Mouse (Mus musculus): Measurements from ENCODE around the gene Ndufb4. TPM values are rescaled to one million over a fixed set of nuclear protein-coding genes. Genes with fewer than 3 reads are reported as not detected.
"Not testable (repeated sequence)": the region's sequence is repeated elsewhere in the genome, so short reads cannot be mapped to it uniquely, and the experiment has no call there.

Gene Ndufb4
- polyA plus RNA-seq, 1 experiment: 131 TPM

DNA sequence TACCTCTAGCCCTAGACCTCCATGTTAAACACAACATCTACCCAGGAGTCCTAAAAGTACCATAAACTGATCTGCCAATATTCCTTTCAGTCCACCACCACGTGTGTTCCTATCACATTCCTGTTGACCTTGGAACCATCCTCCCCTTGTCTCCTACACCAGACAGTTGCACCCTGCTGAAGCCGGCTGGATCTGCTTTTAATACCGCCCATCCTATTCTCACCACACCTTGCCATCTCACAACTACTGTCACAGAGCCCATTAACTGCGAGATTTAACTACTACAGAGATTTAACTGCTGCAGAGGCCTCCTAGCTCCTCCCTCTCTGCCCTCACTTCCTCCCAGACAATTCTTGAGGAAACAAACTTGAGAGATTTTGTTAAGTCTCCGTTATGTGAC, 2.8 kb downstream of the Ndufb4 start:
- H3K27me3 ChIP-seq (replicated peaks; ENCODE audit: control insufficient read depth, insufficient read depth, low read length): no peaks in the 10 kb centered on the region
- H3K4me1 ChIP-seq (ENCODE audit: control insufficient read depth, insufficient read depth, low read length): peaks cover 44% of the 10 kb centered on the region
- H3K27ac ChIP-seq (ENCODE audit: insufficient read depth, low read depth, low read length): peak overlapping the region; percentile 5
- no peak overlapping the region for H3K4me3 ChIP-seq (ENCODE audit: insufficient read depth, low read depth, low read length)
- TF ChIP-seq POLR2A (IDR thresholded peaks at IDR 0.05; ENCODE audit: low read depth, low read length) (no peak), CTCF (conservative IDR thresholded peaks at IDR 0.05; ENCODE audit: insufficient read depth, insufficient read length, low read depth, low read length) (no peak)
- 23% methylated on average over 5 of the region's 5 CpGs for WGBS
- DNase-seq: peak; percentile 60
- peaks cover 7% of the 10 kb centered on the region for H3K36me3 ChIP-seq (ENCODE audit: control insufficient read depth, insufficient read depth, low read length)

DNA sequence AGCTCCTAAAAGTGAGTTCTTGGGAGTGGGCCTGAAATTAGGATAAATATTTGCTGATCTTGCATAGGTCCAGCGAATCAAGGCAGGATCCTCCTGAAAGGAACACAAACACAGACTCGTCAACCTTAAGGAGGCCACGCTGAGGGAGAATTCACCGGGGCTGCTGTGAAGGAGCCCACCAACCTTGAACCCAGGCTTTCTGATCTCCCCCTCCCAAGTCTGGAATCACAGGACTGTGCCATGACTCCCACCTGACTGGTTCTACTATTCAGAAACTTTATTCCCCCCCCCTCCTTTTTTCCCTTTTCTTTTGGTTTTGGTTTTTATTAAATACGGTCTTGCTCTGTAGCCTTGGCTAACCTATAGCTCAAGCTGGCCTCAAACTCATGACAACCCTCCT, 5.2 kb downstream of the Ndufb4 start:
- WGBS: 72% methylated on average over 5 of the region's 5 CpGs
- H3K4me1 ChIP-seq (ENCODE audit: control insufficient read depth, insufficient read depth, low read length): peaks cover 40% of the 10 kb centered on the region
- DNase-seq: no peak

DNA sequence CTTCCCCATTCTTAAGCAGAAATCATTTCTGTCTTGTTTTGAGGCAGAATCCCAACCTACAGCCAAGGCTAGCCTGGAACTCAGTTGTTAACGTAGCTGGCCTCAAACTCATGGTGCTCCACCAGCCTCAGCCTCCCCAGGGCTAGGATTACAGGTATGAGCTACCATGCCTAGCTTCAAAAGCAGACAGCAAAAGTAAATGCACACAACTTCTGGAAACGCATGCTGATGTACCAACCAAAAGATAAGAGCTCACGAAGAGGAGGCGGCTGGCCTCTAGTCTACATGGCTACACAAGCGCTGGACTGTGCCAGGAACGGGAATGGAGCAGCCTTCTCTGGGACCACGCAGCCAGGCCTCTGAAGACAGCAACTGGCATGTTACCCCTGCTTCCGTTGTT, 6.3 kb downstream of the Ndufb4 start:
- 86% methylated on average over 8 of the region's 8 CpGs for WGBS
- H3K4me3 ChIP-seq (ENCODE audit: insufficient read depth, low read depth, low read length): no peak overlapping the region
- TF ChIP-seq POLR2A (IDR thresholded peaks at IDR 0.05; ENCODE audit: low read depth, low read length) (no peak), CTCF (conservative IDR thresholded peaks at IDR 0.05; ENCODE audit: insufficient read depth, insufficient read length, low read depth, low read length) (no peak)
- H3K36me3 ChIP-seq (ENCODE audit: control insufficient read depth, insufficient read depth, low read length): peaks cover 10% of the 10 kb centered on the region
- H3K27ac ChIP-seq (ENCODE audit: insufficient read depth, low read depth, low read length): peak overlapping the region; percentile 41
- DNase-seq: no peak
- H3K27me3 ChIP-seq (replicated peaks; ENCODE audit: control insufficient read depth, insufficient read depth, low read length): no peaks in the 10 kb centered on the region
- peaks cover 40% of the 10 kb centered on the region for H3K4me1 ChIP-seq (ENCODE audit: control insufficient read depth, insufficient read depth, low read length)

More for the DNA sequence above, 5.2 kb downstream of the Ndufb4 start:
- H3K4me3 ChIP-seq (ENCODE audit: insufficient read depth, low read depth, low read length): no peak overlapping the region
- peaks cover 10% of the 10 kb centered on the region for H3K36me3 ChIP-seq (ENCODE audit: control insufficient read depth, insufficient read depth, low read length)
- TF ChIP-seq CTCF (conservative IDR thresholded peaks at IDR 0.05; ENCODE audit: insufficient read depth, insufficient read length, low read depth, low read length): no peak
- TF ChIP-seq POLR2A (IDR thresholded peaks at IDR 0.05; ENCODE audit: low read depth, low read length): no peak
- H3K27ac ChIP-seq (ENCODE audit: insufficient read depth, low read depth, low read length): no peak overlapping the region
- H3K27me3 ChIP-seq (replicated peaks; ENCODE audit: control insufficient read depth, insufficient read depth, low read length): no peaks in the 10 kb centered on the region

DNA sequence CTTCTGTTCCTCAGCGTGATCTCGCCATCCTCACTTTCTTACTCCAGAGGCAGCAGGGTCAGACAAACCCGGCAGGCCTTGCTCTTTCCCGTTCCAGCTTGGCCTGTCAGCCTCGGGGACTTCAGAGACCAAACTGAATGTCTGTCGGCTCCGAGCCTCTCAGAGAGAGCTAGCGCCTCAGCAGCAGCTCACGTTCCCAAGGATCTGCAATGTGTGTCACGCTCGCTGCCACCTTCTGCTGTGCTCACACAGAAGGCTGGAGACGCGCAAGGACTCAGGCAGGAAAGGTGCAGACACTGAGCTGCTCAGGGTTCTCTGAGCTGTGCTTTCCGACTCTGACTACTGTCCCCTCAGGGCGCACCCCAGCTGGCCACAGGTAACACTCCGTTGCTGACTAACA, 7.2 kb downstream of the Ndufb4 start:
- no peak overlapping the region for H3K4me3 ChIP-seq (ENCODE audit: insufficient read depth, low read depth, low read length)
- no peaks in the 10 kb centered on the region for H3K27me3 ChIP-seq (replicated peaks; ENCODE audit: control insufficient read depth, insufficient read depth, low read length)
- WGBS: 83% methylated on average over 16 of the region's 16 CpGs
- TF ChIP-seq POLR2A (IDR thresholded peaks at IDR 0.05; ENCODE audit: low read depth, low read length) (no peak), CTCF (conservative IDR thresholded peaks at IDR 0.05; ENCODE audit: insufficient read depth, insufficient read length, low read depth, low read length) (no peak)
- DNase-seq: no peak
- 0 out of 2 replicates have a peak overlapping the region, but pooled peaks have one; percentile 17 for H3K27ac ChIP-seq (ENCODE audit: insufficient read depth, low read depth, low read length)
- peaks cover 35% of the 10 kb centered on the region for H3K4me1 ChIP-seq (ENCODE audit: control insufficient read depth, insufficient read depth, low read length)
- H3K36me3 ChIP-seq (ENCODE audit: control insufficient read depth, insufficient read depth, low read length): peaks cover 10% of the 10 kb centered on the region

DNA sequence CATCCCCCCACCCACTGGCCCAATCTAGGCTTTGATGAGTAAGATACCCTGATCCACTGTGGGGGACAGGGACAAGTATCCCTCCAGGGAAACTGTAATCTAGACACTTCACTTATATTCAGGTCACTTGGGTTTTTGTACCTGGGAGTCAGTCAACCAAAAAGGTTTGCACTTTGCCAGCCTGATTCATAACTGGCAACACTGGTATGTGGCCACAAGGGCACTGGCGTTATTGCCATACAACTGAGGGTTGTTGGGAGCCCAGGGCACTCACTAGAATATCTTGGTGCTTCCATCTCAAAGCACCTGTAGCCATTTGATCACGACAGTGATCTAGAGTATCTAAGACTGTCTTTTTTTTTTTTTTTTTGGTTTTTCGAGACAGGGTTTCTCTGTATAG, 8.5 kb downstream of the Ndufb4 start:
- Histone ChIP-seq H3K27ac (ENCODE audit: insufficient read depth, low read depth, low read length) (no peak overlapping the region), H3K27me3 (replicated peaks; ENCODE audit: control insufficient read depth, insufficient read depth, low read length) (no peaks in the 10 kb centered on the region), H3K36me3 (ENCODE audit: control insufficient read depth, insufficient read depth, low read length) (peaks cover 10% of the 10 kb centered on the region), H3K4me3 (ENCODE audit: insufficient read depth, low read depth, low read length) (no peak overlapping the region), H3K4me1 (ENCODE audit: control insufficient read depth, insufficient read depth, low read length) (peaks cover 27% of the 10 kb centered on the region)
- WGBS: 66% methylated on average over 3 of the region's 3 CpGs
- no peak for TF ChIP-seq POLR2A (IDR thresholded peaks at IDR 0.05; ENCODE audit: low read depth, low read length)
- 0 out of 2 replicates have a peak, but pooled peaks have one; percentile 9 for TF ChIP-seq CTCF (conservative IDR thresholded peaks at IDR 0.05; ENCODE audit: insufficient read depth, insufficient read length, low read depth, low read length)
- peak; percentile 38 for DNase-seq

GRCm38 (mm10) chr16:37645211-37645610, 9.0 kb downstream of the Ndufb4 start:
- 91% methylated on average over 8 of the region's 8 CpGs for WGBS
- Histone ChIP-seq H3K27me3 (replicated peaks; ENCODE audit: control insufficient read depth, insufficient read depth, low read length) (no peaks in the 10 kb centered on the region), H3K27ac (ENCODE audit: insufficient read depth, low read depth, low read length) (no peak overlapping the region), H3K36me3 (ENCODE audit: control insufficient read depth, insufficient read depth, low read length) (peaks cover 10% of the 10 kb centered on the region), H3K4me1 (ENCODE audit: control insufficient read depth, insufficient read depth, low read length) (peaks cover 22% of the 10 kb centered on the region), H3K4me3 (ENCODE audit: insufficient read depth, low read depth, low read length) (no peak overlapping the region)
- DNase-seq: no peak
- no peak for TF ChIP-seq POLR2A (IDR thresholded peaks at IDR 0.05; ENCODE audit: low read depth, low read length)
- no peak for TF ChIP-seq CTCF (conservative IDR thresholded peaks at IDR 0.05; ENCODE audit: insufficient read depth, insufficient read length, low read depth, low read length)

DNA sequence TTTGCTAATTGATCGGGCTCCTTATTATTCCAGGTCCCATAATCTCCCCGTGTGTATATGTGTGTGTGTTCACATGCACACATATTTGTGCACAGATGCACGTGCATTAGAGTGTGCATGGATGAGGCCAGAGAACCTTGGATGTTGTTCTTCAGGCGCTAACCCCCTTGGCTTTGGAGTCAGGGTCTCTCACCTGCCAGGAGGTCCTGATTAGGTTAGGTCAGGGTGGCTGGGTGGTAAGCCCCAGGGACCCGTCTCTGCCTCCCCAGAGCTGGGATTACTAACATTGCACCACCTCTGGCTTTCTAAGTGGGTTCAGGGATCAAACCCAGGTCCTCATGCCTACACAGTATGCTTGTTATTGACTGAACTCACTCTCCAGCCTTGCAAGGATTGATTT, 9.8 kb downstream of the Ndufb4 start:
- no peaks in the 10 kb centered on the region for H3K27me3 ChIP-seq (replicated peaks; ENCODE audit: control insufficient read depth, insufficient read depth, low read length)
- TF ChIP-seq POLR2A (IDR thresholded peaks at IDR 0.05; ENCODE audit: low read depth, low read length): no peak
- no peak for TF ChIP-seq CTCF (conservative IDR thresholded peaks at IDR 0.05; ENCODE audit: insufficient read depth, insufficient read length, low read depth, low read length)
- H3K4me1 ChIP-seq (ENCODE audit: control insufficient read depth, insufficient read depth, low read length): peaks cover 20% of the 10 kb centered on the region
- no peak overlapping the region for H3K27ac ChIP-seq (ENCODE audit: insufficient read depth, low read depth, low read length)
- H3K4me3 ChIP-seq (ENCODE audit: insufficient read depth, low read depth, low read length): no peak overlapping the region
- WGBS: 94% methylated on average over 5 of the region's 5 CpGs
- DNase-seq: no peak
- peaks cover 10% of the 10 kb centered on the region for H3K36me3 ChIP-seq (ENCODE audit: control insufficient read depth, insufficient read depth, low read length)

GRCm38 (mm10) chr16:37640522-37640921, 13.7 kb downstream of the Ndufb4 start:
- not testable (repeated sequence) for H3K27me3 ChIP-seq (replicated peaks; ENCODE audit: control insufficient read depth, insufficient read depth, low read length); H3K27ac ChIP-seq (ENCODE audit: insufficient read depth, low read depth, low read length); H3K4me1 ChIP-seq (ENCODE audit: control insufficient read depth, insufficient read depth, low read length); H3K36me3 ChIP-seq (ENCODE audit: control insufficient read depth, insufficient read depth, low read length); H3K4me3 ChIP-seq (ENCODE audit: insufficient read depth, low read depth, low read length); DNase-seq

All from kidney, adult 2 months (tissue).